Mouse (Mus musculus) midbrain, embryonic 11.5 days (tissue): Measurements from ENCODE around the gene Pde7b. TPM values are rescaled to one million over a fixed set of nuclear protein-coding genes. Genes with fewer than 3 reads are reported as not detected.
A peak's percentile ranks its signal among the peaks of the same experiment; 100 is the strongest.

Experiments used
- ATAC-seq: fragments of 200-750 bp; cut with Nextera tagmentation; 2 replicates; pipeline ENCODE4 v1.8.0; 2017; ENCODE audit warnings: moderate TSS enrichment, moderate library complexity; ENCODE audit not compliant: low FRiP score
- DNase-seq: peaks from one replicate; pipeline ENCODE4 v3.0.0; 2015; ENCODE audit warnings: low spot score; ENCODE audit errors: missing footprints
- H3K27ac ChIP-seq: fragments of 300-500 bp; sonication (generic); 2 replicates; pipeline ENCODE4 v1.5.1; 2014; ENCODE audit warnings: low read depth, low read length
- H3K27me3 ChIP-seq: fragments of 300-500 bp; sonication (generic); 2 replicates; pipeline ENCODE4 v1.6.1; 2014; ENCODE audit warnings: mild to moderate bottlenecking, low read length, moderate library complexity, mixed read lengths; ENCODE audit not compliant: control insufficient read depth, insufficient read depth
- H3K36me3 ChIP-seq: fragments of 300-500 bp; sonication (generic); 2 replicates; pipeline ENCODE4 v1.6.1; 2014; ENCODE audit warnings: mild to moderate bottlenecking, low read length, moderate library complexity, mixed read lengths; ENCODE audit not compliant: control insufficient read depth, insufficient read depth
- H3K4me1 ChIP-seq: fragments of 300-500 bp; sonication (generic); 2 replicates; pipeline ENCODE4 v1.6.1; 2014; ENCODE audit warnings: low read length; ENCODE audit not compliant: control insufficient read depth, insufficient read depth
- H3K4me2 ChIP-seq: fragments of 300-500 bp; sonication (generic); 2 replicates; pipeline ENCODE4 v1.6.1; 2014; ENCODE audit warnings: mild to moderate bottlenecking, moderate library complexity
- H3K4me3 ChIP-seq: fragments of 300-500 bp; sonication (generic); 2 replicates; pipeline ENCODE4 v1.5.1; 2014; ENCODE audit warnings: low read depth, low read length
- H3K9ac ChIP-seq: fragments of 300-500 bp; sonication (generic); 2 replicates; pipeline ENCODE4 v1.6.1; 2014; ENCODE audit warnings: low read length
- H3K9me3 ChIP-seq: fragments of 300-500 bp; sonication (generic); 2 replicates; pipeline ENCODE4 v1.6.1; 2016; ENCODE audit warnings: low read length; ENCODE audit not compliant: control insufficient read depth
- WGBS: fragments of 180-500 bp; shearing (Covaris S2); extraction: QIAGEN DNeasy Blood & Tissue Kit; methylation state at CpG from one replicate; pipeline ENCODE4 v1.1.7; 2014; 5-methylcytosine and 5-hydroxymethylcytosine counted together
- polyA plus RNA-seq: library from polyadenylated mRNA; unstranded; fragments of >200 nt; fragmentation: Nextera tagmentation; extraction: Ambion mirVana; gene quantifications from 2 replicates; pipeline ENCODE4 v1.2.1, GENCODE M21; 2014

Gene Pde7b
- polyA plus RNA-seq, 1 experiment from 2014 or later, result 1.1 TPM

- H3K9me3 ChIP-seq, result no peaks in the 10 kb centered on the region
- whole genome bisulfite sequencing, result 91% methylated on average over 8 of the region's 8 CpGs
- no peak overlapping the region for H3K9ac ChIP-seq
- H3K27ac ChIP-seq, result no peak overlapping the region
- no peaks in the 10 kb centered on the region for H3K27me3 ChIP-seq
- ATAC-seq (no peak), DNase-seq (peak; percentile 69)
- H3K4me2 ChIP-seq, result no peak overlapping the region
- no peaks in the 10 kb centered on the region for H3K4me1 ChIP-seq
- no peaks in the 10 kb centered on the region for H3K36me3 ChIP-seq
- no peak overlapping the region for H3K4me3 ChIP-seq
Measured at GRCm38 (mm10) chr10:20490281-20490680, 234.6 kb downstream of the Pde7b start.

- Histone ChIP-seq H3K9ac (no peak overlapping the region), H3K9me3 (no peaks in the 10 kb centered on the region), H3K27me3 (no peaks in the 10 kb centered on the region), H3K4me1 (no peaks in the 10 kb centered on the region), H3K4me2 (no peak overlapping the region), H3K27ac (no peak overlapping the region), H3K36me3 (no peaks in the 10 kb centered on the region), H3K4me3 (no peak overlapping the region)
- DNase-seq (peak; percentile 51), ATAC-seq (no peak)
- 80% methylated on average over 19 of the region's 19 CpGs for WGBS
Measured at GRCm38 (mm10) chr10:20486461-20487253, 238.2 kb downstream of the Pde7b start.

- H3K27ac ChIP-seq, result no peak overlapping the region
- H3K27me3 ChIP-seq, result no peaks in the 10 kb centered on the region
- no peak overlapping the region for H3K9ac ChIP-seq
- no peaks in the 10 kb centered on the region for H3K9me3 ChIP-seq
- no peak for ATAC-seq
- H3K4me1 ChIP-seq, result no peaks in the 10 kb centered on the region
- 61% methylated on average over 3 of the region's 3 CpGs for WGBS
- H3K4me2 ChIP-seq, result no peak overlapping the region
- no peaks in the 10 kb centered on the region for H3K36me3 ChIP-seq
- no peak overlapping the region for H3K4me3 ChIP-seq
- DNase-seq, result peak; percentile 69
Measured at GRCm38 (mm10) chr10:20485816-20486215, 239.1 kb downstream of the Pde7b start.

GRCm38 (mm10) chr10:20479481-20479880 lies 245.4 kb downstream of the Pde7b start:
- no peak overlapping the region for H3K27ac ChIP-seq
- 90% methylated on average over 8 of the region's 8 CpGs for WGBS

GRCm38 (mm10) chr10:20478456-20478855 lies 246.4 kb downstream of the Pde7b start:
- no peak for ATAC-seq
- no peak overlapping the region for H3K27ac ChIP-seq
- no peaks in the 10 kb centered on the region for H3K36me3 ChIP-seq
- H3K27me3 ChIP-seq, result no peaks in the 10 kb centered on the region
- H3K4me1 ChIP-seq, result peaks cover 8% of the 10 kb centered on the region
- H3K9me3 ChIP-seq, result no peaks in the 10 kb centered on the region
- 88% methylated on average over 8 of the region's 8 CpGs for WGBS
- H3K4me3 ChIP-seq, result no peak overlapping the region
- DNase-seq, result peak; percentile 74
- H3K4me2 ChIP-seq, result no peak overlapping the region
- no peak overlapping the region for H3K9ac ChIP-seq

More at GRCm38 (mm10) chr10:20479481-20479880, 245.4 kb downstream of the Pde7b start:
- Histone ChIP-seq H3K9ac (no peak overlapping the region), H3K9me3 (no peaks in the 10 kb centered on the region), H3K4me3 (no peak overlapping the region), H3K4me2 (no peak overlapping the region), H3K27me3 (no peaks in the 10 kb centered on the region), H3K36me3 (no peaks in the 10 kb centered on the region), H3K4me1 (peaks cover 3% of the 10 kb centered on the region; the same call in 1 of the 2 replicates)
- DNase-seq (peak; percentile 21), ATAC-seq (no peak)

- H3K9ac ChIP-seq, result no peak overlapping the region
- WGBS, result 21% methylated on average over 7 of the region's 7 CpGs
- H3K4me2 ChIP-seq, result no peak overlapping the region; the same call in 1 of the 2 replicates
- H3K36me3 ChIP-seq, result no peaks in the 10 kb centered on the region
- H3K27ac ChIP-seq, result no peak overlapping the region
- H3K27me3 ChIP-seq, result no peaks in the 10 kb centered on the region
- no peak overlapping the region for H3K4me3 ChIP-seq
- DNase-seq, result peak; percentile 84
- peak; percentile 70 for ATAC-seq
- H3K9me3 ChIP-seq, result no peaks in the 10 kb centered on the region
- H3K4me1 ChIP-seq, result peaks cover 8% of the 10 kb centered on the region
Measured at GRCm38 (mm10) chr10:20474831-20475230, 250.0 kb downstream of the Pde7b start.

- Histone ChIP-seq H3K36me3 (no peaks in the 10 kb centered on the region), H3K27me3 (no peaks in the 10 kb centered on the region), H3K4me3 (no peak overlapping the region), H3K4me2 (no peak overlapping the region), H3K4me1 (peaks cover 8% of the 10 kb centered on the region), H3K27ac (no peak overlapping the region), H3K9ac (no peak overlapping the region), H3K9me3 (no peaks in the 10 kb centered on the region)
- ATAC-seq (no peak), DNase-seq (no peak)
- 66% methylated on average over 9 of the region's 9 CpGs for WGBS
Measured at GRCm38 (mm10) chr10:20474036-20474435, 250.8 kb downstream of the Pde7b start.

GRCm38 (mm10) chr10:20473505-20473904 lies 251.4 kb downstream of the Pde7b start:
- Histone ChIP-seq H3K27ac (no peak overlapping the region), H3K9ac (no peak overlapping the region), H3K36me3 (no peaks in the 10 kb centered on the region), H3K4me1 (peaks cover 8% of the 10 kb centered on the region), H3K4me2 (no peak overlapping the region), H3K27me3 (no peaks in the 10 kb centered on the region), H3K9me3 (no peaks in the 10 kb centered on the region), H3K4me3 (no peak overlapping the region)
- ATAC-seq, result no peak
- DNase-seq, result no peak
- 91% methylated on average over 5 of the region's 5 CpGs for WGBS

- peaks cover 8% of the 10 kb centered on the region for H3K4me1 ChIP-seq
- no peak overlapping the region for H3K4me3 ChIP-seq
- H3K9ac ChIP-seq, result no peak overlapping the region
- no peaks in the 10 kb centered on the region for H3K9me3 ChIP-seq
- no peak overlapping the region for H3K27ac ChIP-seq
- DNase-seq (no peak), ATAC-seq (no peak)
- H3K4me2 ChIP-seq, result no peak overlapping the region
- 89% methylated on average over 8 of the region's 8 CpGs for WGBS
- no peaks in the 10 kb centered on the region for H3K36me3 ChIP-seq
- H3K27me3 ChIP-seq, result no peaks in the 10 kb centered on the region
Measured at GRCm38 (mm10) chr10:20472007-20472406, 252.9 kb downstream of the Pde7b start.
